Comparison of ENCODE assay signal across 8 mouse cellular contexts in the genomic region with DNA sequence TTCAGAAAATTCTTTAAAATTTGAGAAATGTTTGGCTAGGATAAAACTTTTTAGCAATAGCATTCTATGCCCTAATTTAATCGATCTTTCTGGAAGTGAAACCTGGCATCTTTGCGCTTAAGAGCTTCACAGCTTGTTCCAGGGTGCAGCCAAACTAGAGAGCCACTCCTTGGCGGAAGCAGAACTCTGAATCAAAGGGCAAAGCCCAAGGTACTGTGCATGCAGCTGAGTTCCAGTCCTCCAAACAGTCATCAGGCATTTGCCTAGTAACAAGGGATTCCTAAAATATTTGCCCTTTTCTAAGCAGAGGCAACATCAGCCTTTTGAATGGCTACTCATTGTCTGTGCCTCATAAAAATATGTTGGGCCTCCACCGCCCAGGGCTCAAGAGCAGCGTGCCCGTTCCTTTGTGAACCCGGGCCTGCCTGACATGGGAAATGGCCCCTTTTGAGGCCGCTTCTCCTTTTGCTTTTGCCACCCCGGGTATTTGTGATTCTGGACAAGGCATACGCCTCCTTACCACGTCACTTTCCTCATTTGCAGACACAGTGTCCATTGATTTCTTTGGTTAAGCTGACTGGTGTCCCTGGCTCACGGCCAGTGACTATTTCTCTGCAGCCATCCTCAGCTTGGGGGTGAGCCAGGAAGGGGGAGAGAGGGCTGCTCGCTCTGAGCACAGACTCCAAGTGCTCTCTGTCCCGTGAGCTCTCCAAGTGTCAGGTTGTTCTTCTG.
A peak's percentile ranks its signal among the peaks of the same experiment; 100 is the strongest.
DNase-seq lines count a peak whose midpoint lies in the region; ATAC-seq lines count a peak whose summit lies in the region.

No protein-coding gene starts in this region.

- H3K27me3 ChIP-seq in hindbrain, embryonic 14.5 days (ENCODE audit: control insufficient read depth, insufficient read depth, low read length): no peaks in the 10 kb centered on the region
- no peaks in the 10 kb centered on the region for H3K27me3 ChIP-seq in neural tube, embryonic 15.5 days (replicated peaks)
- H3K27me3 ChIP-seq in heart, embryonic 11.5 days (ENCODE audit: control insufficient read depth, insufficient read depth, low read length): peaks cover 33% of the 10 kb centered on the region

- ATAC-seq in hindbrain, embryonic 14.5 days (ENCODE audit: low FRiP score): peak; percentile 74
- ATAC-seq in neural tube, embryonic 15.5 days (ENCODE audit: low FRiP score): peak; percentile 70
- no peak for ATAC-seq in heart, embryonic 11.5 days (replicated peaks; ENCODE audit: insufficient number of reproducible peaks, low FRiP score, low TSS enrichment)

- H3K27ac ChIP-seq in hindbrain, embryonic 14.5 days: peak overlapping the region; percentile 16; the same call in 1 of the 2 replicates
- H3K27ac ChIP-seq in neural tube, embryonic 15.5 days (replicated peaks): peak overlapping the region; percentile 68
- no peak overlapping the region for H3K27ac ChIP-seq in heart, embryonic 11.5 days (ENCODE audit: low read depth, low read length)

- no peaks in the 10 kb centered on the region for H3K36me3 ChIP-seq in hindbrain, embryonic 14.5 days (replicated peaks; ENCODE audit: control insufficient read depth, insufficient read depth)
- H3K36me3 ChIP-seq in neural tube, embryonic 15.5 days: no peaks in the 10 kb centered on the region
- no peaks in the 10 kb centered on the region for H3K36me3 ChIP-seq in heart, embryonic 11.5 days (ENCODE audit: control insufficient read depth, insufficient read depth, low read length)

- no peak overlapping the region for H3K4me2 ChIP-seq in hindbrain, embryonic 14.5 days (replicated peaks)
- H3K4me2 ChIP-seq in neural tube, embryonic 15.5 days: no peak overlapping the region
- no peak overlapping the region for H3K4me2 ChIP-seq in heart, embryonic 11.5 days

- WGBS in hindbrain, embryonic 14.5 days: 27% methylated on average over 14 of the region's 14 CpGs
- WGBS in neural tube, embryonic 15.5 days: 32% methylated on average over 14 of the region's 14 CpGs
- WGBS in heart, embryonic 11.5 days (ENCODE audit: insufficient replicate concordance): 67% methylated on average over 14 of the region's 14 CpGs

- no peak overlapping the region for H3K9ac ChIP-seq in hindbrain, embryonic 14.5 days
- H3K9ac ChIP-seq in neural tube, embryonic 15.5 days (replicated peaks): no peak overlapping the region
- no peak overlapping the region for H3K9ac ChIP-seq in heart, embryonic 11.5 days (ENCODE audit: low read depth, low read length)

- peak; percentile 20 for DNase-seq in ovary, adult 18-20 months (ENCODE audit: low spot score)
- DNase-seq in ovary, postnatal 10 days (ENCODE audit: low spot score): no peak
- peak; percentile 41 to 68 for DNase-seq in cerebellum, postnatal 4 days (ENCODE audit: low spot score in 2 of 2)
- DNase-seq in hindbrain, embryonic 14.5 days (ENCODE audit: low spot score): peak; percentile 76
- peak; percentile 54 to 76 for DNase-seq in left cerebral cortex, adult 9 months (ENCODE audit: low spot score in 2 of 2)
- no peak for DNase-seq in spleen, adult 18-20 months

- H3K4me3 ChIP-seq in hindbrain, embryonic 14.5 days (replicated peaks; ENCODE audit: low read length): no peak overlapping the region
- no peak overlapping the region for H3K4me3 ChIP-seq in neural tube, embryonic 15.5 days (replicated peaks)
- no peak overlapping the region for H3K4me3 ChIP-seq in heart, embryonic 11.5 days (ENCODE audit: low read depth, low read length)

- H3K9me3 ChIP-seq in hindbrain, embryonic 14.5 days (ENCODE audit: control insufficient read depth, low read length): no peaks in the 10 kb centered on the region
- H3K9me3 ChIP-seq in neural tube, embryonic 15.5 days (replicated peaks): no peaks in the 10 kb centered on the region
- H3K9me3 ChIP-seq in heart, embryonic 11.5 days (replicated peaks; ENCODE audit: control insufficient read depth, low read length): no peaks in the 10 kb centered on the region

- peaks cover 15% of the 10 kb centered on the region for H3K4me1 ChIP-seq in hindbrain, embryonic 14.5 days (replicated peaks; ENCODE audit: control insufficient read depth, insufficient read depth, low read length)
- H3K4me1 ChIP-seq in neural tube, embryonic 15.5 days: peaks cover 21% of the 10 kb centered on the region
- peaks cover 8% of the 10 kb centered on the region; the same call in 1 of the 2 replicates for H3K4me1 ChIP-seq in heart, embryonic 11.5 days (ENCODE audit: control insufficient read depth, insufficient read depth, low read length)

Comparison
In these comparisons a context has a peak if more than half of its experiments do, and no peak if none do; other contexts are left out.
1. DNase-seq: peak in ovary, adult 18-20 months (single experiment), cerebellum, postnatal 4 days (2 of 2), hindbrain, embryonic 14.5 days (single experiment) and left cerebral cortex, adult 9 months (2 of 2); none in ovary, postnatal 10 days (single experiment) and spleen, adult 18-20 months (0 of 2).